Mouse (Mus musculus) kidney, embryonic 16.5 days (tissue): ENCODE measurements around the gene Mrpl55. TPM values are rescaled to one million over a fixed set of nuclear protein-coding genes. Genes with fewer than 3 reads are reported as not detected.
"Not testable (repeated sequence)": the region's sequence is repeated elsewhere in the genome, so short reads cannot be mapped to it uniquely, and the experiment has no call there.

Experiments used
- ATAC-seq: fragments of 200-750 bp; cut with Nextera tagmentation; 2 replicates; pipeline ENCODE4 v1.8.0; 2017; ENCODE audit warnings: moderate TSS enrichment; ENCODE audit not compliant: low FRiP score, low TSS enrichment
- H3K27ac ChIP-seq: fragments of 300-500 bp; sonication (generic); 2 replicates; pipeline ENCODE4 v1.5.1; 2014; ENCODE audit warnings: low read length
- H3K27me3 ChIP-seq: fragments of 300-500 bp; sonication (generic); 2 replicates; pipeline ENCODE4 v1.6.1; 2014; ENCODE audit warnings: low read length, control low read depth, mixed read lengths; ENCODE audit not compliant: insufficient read depth
- H3K36me3 ChIP-seq: fragments of 300-500 bp; sonication (generic); 2 replicates; pipeline ENCODE4 v1.6.1; 2014; ENCODE audit warnings: low read length, control low read depth, mixed read lengths; ENCODE audit not compliant: insufficient read depth
- H3K4me1 ChIP-seq: fragments of 300-500 bp; sonication (generic); 2 replicates; pipeline ENCODE4 v1.6.1; 2014; ENCODE audit warnings: low read length, control low read depth, mixed read lengths; ENCODE audit not compliant: insufficient read depth
- H3K4me2 ChIP-seq: fragments of 300-500 bp; sonication (generic); replicated peaks from 2 replicates; pipeline ENCODE4 v1.6.1; 2014; ENCODE audit warnings: low read depth, low read length
- H3K4me3 ChIP-seq: fragments of 300-500 bp; sonication (generic); 2 replicates; pipeline ENCODE4 v1.5.1; 2014; ENCODE audit warnings: mild to moderate bottlenecking, low read length
- H3K9ac ChIP-seq: fragments of 300-500 bp; sonication (generic); replicated peaks from 2 replicates; pipeline ENCODE4 v1.6.1; 2014; ENCODE audit warnings: low read length
- H3K9me3 ChIP-seq: fragments of 300-500 bp; sonication (generic); 2 replicates; pipeline ENCODE4 v1.6.1; 2016; ENCODE audit warnings: low read length, control low read depth
- WGBS: fragments of 180-500 bp; shearing (Covaris S2); extraction: QIAGEN DNeasy Blood & Tissue Kit; methylation state at CpG from one replicate; pipeline ENCODE4 v1.1.7; 2014; 5-methylcytosine and 5-hydroxymethylcytosine counted together
- polyA plus RNA-seq: library from polyadenylated mRNA; unstranded; fragments of >200 nt; fragmentation: Nextera tagmentation; extraction: Ambion mirVana; gene quantifications from 2 replicates; pipeline ENCODE4 v1.2.1, GENCODE M21; 2015

Gene Mrpl55
- polyA plus RNA-seq, 1 experiment from 2014 or later, result 104 TPM

DNA sequence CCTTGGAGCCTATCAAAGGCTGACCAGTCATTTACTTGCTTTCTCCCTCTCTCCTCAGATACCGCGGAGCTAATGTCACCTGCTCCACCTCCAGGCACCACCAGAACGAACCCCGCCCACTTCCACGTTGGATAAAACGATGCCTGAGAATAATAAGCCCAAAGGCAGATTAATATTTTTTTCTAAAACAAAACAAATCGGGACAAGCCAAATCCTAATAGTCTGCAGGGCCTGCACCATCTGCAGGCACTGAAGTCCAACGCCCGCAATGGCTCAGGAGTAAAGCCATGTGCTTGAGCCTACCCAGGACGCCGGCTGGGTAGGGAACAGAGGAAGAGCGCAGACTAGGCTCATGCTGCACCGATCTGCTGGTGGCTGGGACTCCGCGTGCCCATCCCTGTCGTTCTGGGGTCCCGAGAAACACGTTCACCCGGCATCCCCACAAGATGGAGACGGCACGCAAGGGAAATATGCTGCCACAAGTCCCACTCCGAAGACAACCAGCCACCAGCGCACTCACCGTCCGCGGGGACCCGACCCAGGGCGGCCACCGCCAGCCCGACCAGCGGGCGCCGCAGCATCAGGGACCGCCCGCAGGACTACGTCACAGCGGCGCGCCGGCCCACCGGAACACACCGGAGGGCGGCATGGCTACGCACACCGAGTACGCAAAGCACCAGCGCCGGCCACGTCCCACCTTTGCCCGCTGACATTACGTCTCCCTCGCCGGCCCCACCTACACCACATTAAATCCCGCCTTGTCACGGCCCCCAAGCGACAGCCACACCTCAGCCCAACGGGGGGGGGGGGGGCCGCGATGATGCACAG, 10.8 kb upstream of the Mrpl55 start:
- peaks cover 4% of the 10 kb centered on the region for H3K4me1 ChIP-seq
- ATAC-seq, result peak; percentile 95
- under 1% methylated on average over 40 of the region's 59 CpGs for WGBS
- H3K36me3 ChIP-seq, result no peaks in the 10 kb centered on the region
- H3K4me2 ChIP-seq, result peak overlapping the region; percentile 70
- H3K9me3 ChIP-seq, result no peaks in the 10 kb centered on the region
- peak overlapping the region; percentile 69 for H3K4me3 ChIP-seq
- peak overlapping the region; percentile 82 for H3K9ac ChIP-seq
- no peaks in the 10 kb centered on the region; the same call in 1 of the 2 replicates for H3K27me3 ChIP-seq
- H3K27ac ChIP-seq, result peak overlapping the region; percentile 92

DNA sequence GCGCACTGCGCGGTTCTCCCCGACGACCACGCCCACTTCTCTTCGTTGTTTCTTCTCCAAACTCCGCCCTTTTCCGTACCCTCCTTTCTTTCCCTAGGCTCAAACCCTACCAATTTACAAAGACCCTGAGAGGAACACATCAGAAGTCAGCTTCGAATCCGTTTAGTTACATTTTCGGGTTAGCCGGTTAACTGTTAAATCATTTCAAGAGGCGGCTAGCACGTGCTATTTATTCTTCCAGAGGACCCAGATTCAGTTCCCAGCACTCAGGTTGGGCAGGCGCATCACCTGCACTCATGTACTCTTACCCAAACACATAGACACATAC, 10.3 kb upstream of the Mrpl55 start, which contains the start of gene Guk1:
Guk1 (minus strand) TSS at position 154 of the 328 bp plus-strand sequence.
- Histone ChIP-seq H3K27me3 (no peaks in the 10 kb centered on the region; the same call in 1 of the 2 replicates), H3K4me3 (peak within 1 kb of the TSS; percentile 69), H3K9ac (peak within 1 kb of the TSS; percentile 82), H3K36me3 (no peaks in the 10 kb centered on the region), H3K9me3 (no peaks in the 10 kb centered on the region), H3K4me2 (peak within 1 kb of the TSS; percentile 70), H3K4me1 (peaks cover 4% of the 10 kb centered on the region), H3K27ac (peak within 1 kb of the TSS; percentile 92)
- 6% methylated on average over 16 of the region's 16 CpGs for WGBS
- ATAC-seq, result 0 out of 2 replicates have a peak, but pooled peaks have one; percentile 5

DNA sequence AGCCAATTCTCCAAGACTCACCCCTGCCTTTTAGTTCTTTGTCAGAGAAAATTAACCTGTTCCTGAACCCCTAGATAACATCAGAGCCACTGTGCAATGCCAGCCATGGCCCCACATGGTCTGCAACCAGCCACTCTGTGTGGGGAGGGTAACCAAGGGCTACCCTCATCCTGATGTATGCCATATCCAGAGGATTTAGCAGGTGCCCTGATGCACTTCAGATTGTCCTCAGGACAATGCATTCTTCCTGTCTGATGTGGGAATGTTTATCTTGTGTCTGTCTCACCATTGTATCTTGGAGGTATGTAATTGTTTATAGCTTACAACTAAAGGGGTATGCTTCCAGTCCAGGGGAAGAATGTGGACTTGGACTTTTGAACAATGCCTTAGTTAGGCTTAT, 6.1 kb upstream of the Mrpl55 start:
- H3K27ac ChIP-seq, result no peak overlapping the region
- H3K4me3 ChIP-seq, result no peak overlapping the region
- H3K4me1 ChIP-seq, result peaks cover 4% of the 10 kb centered on the region
- no peaks in the 10 kb centered on the region for H3K9me3 ChIP-seq
- no peak overlapping the region for H3K9ac ChIP-seq
- no peaks in the 10 kb centered on the region; the same call in 1 of the 2 replicates for H3K36me3 ChIP-seq
- H3K27me3 ChIP-seq, result no peaks in the 10 kb centered on the region; the same call in 1 of the 2 replicates
- ATAC-seq, result no peak
- H3K4me2 ChIP-seq, result no peak overlapping the region

DNA sequence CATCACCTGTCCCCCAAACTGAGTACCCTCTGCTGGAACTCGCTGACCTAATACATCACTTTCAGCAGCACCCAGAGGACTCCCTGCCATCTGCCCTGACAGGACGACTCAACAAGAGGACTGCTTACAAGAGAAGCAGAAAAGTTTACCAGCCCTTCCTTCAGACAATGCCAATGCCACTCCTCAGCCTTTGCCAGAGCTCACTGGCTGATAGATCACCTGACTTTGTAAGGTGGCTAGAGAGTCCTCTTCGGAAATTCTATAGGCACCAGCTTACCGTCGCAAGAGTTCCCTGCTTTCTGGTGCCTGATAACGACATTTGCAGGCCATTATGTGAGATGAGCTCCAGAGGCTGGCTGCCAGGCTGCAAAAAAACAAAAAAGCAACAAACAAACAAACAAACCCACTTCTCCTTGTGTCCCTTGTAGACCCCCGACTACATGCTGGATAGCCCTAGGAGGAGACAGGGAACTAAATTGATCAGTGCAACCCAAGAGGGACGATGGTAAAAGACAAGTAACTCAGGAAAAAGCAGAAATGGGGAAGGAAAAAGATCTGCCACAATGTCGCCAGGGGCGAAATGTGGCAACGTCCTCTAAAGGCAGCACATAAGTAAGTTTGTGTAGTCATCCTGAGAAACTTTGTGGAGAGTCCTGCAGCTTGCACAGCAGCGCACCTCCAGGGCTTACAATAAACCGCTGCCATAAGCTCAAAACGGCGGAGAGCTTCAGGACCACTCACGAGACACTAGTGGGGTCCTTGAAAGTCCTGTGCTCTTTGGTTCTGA, 877 bp upstream of the Mrpl55 start:
- peaks cover 13% of the 10 kb centered on the region for H3K4me1 ChIP-seq
- H3K36me3 ChIP-seq, result peaks cover 10% of the 10 kb centered on the region
- peak overlapping the region; percentile 78 for H3K27ac ChIP-seq
- 0 out of 2 replicates have a peak, but pooled peaks have one; percentile 4 for ATAC-seq
- no peaks in the 10 kb centered on the region for H3K27me3 ChIP-seq
- H3K4me3 ChIP-seq, result peak overlapping the region; percentile 91
- peak overlapping the region; percentile 89 for H3K9ac ChIP-seq
- no peaks in the 10 kb centered on the region for H3K9me3 ChIP-seq
- peak overlapping the region; percentile 88 for H3K4me2 ChIP-seq
- WGBS, result 30% methylated on average over 16 of the region's 16 CpGs

DNA sequence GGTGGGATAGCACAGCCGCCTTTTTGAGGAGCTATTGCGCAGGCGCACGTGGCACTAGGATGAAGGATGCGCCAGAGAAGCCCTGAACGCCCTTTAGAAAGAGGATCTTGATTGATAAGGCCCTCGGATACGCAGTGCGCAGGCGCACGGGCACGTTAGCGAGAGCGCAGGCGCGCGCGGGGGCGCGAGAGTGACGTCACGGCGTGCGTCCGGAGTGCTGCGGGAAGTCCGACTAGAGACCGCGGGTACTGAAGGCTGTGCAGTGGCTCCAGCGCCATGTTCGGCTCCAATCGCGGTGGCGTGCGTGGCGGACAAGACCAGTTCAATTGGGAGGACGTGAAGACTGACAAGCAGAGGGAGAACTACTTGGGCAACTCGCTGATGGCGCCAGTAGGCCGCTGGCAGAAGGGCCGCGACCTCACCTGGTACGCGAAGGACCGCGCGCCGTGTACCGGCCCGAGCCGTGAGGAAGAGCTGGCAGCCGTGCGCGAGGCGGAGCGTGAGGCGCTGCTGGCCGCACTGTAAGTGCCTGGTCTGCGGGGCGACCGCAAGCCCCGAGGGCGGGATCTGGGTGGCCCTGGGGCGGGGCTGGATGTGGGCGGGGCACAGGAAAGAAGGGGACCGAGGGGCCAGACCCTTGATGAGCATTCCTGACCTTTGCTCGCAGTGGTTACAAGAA, 6.0 kb downstream of the Mrpl55 start, which contains the start of gene 2310033P09Rik:
2310033P09Rik (plus strand) TSS at position 169 of the 679 bp plus-strand sequence.
- Histone ChIP-seq H3K27me3 (no peaks in the 10 kb centered on the region), H3K9me3 (no peaks in the 10 kb centered on the region), H3K4me3 (peak within 1 kb of the TSS; percentile 66), H3K36me3 (peaks cover 39% of the 10 kb centered on the region), H3K4me2 (peak within 1 kb of the TSS; percentile 87), H3K27ac (peak within 1 kb of the TSS; percentile 91), H3K4me1 (peaks cover 21% of the 10 kb centered on the region; the same call in 1 of the 2 replicates), H3K9ac (peak within 1 kb of the TSS; percentile 81)
- peak; percentile 87 for ATAC-seq
- under 1% methylated on average over 67 of the region's 67 CpGs for WGBS

DNA sequence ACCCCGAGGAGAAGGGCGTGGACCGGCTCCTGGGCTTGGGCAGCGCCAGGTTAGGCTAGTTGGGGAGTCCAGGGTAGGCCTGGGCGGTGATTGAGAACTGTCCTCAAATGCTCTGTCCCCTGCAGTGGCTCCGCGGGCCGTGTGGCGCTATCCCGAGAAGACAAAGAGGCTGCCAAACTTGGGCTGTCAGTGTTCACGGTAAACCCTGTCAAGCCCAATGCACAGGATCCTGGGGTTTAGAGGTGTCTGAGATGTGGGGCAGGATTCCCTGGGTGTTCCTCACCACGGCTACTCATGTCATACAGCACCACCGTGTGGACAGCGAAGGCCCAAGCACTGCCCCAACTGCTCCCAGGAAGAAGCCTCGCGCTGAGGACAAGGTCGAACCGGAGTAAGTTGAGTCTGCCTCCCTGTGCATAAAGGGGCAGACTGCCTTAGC, 6.7 kb downstream of the Mrpl55 start:
- Histone ChIP-seq H3K9ac (peak overlapping the region; percentile 81), H3K27me3 (no peaks in the 10 kb centered on the region), H3K27ac (peak overlapping the region; percentile 91), H3K9me3 (no peaks in the 10 kb centered on the region), H3K36me3 (peaks cover 40% of the 10 kb centered on the region), H3K4me1 (peaks cover 21% of the 10 kb centered on the region; the same call in 1 of the 2 replicates), H3K4me2 (peak overlapping the region; percentile 87), H3K4me3 (peak overlapping the region; percentile 66)
- 6% methylated on average over 18 of the region's 18 CpGs for WGBS
- ATAC-seq, result peak; percentile 81

DNA sequence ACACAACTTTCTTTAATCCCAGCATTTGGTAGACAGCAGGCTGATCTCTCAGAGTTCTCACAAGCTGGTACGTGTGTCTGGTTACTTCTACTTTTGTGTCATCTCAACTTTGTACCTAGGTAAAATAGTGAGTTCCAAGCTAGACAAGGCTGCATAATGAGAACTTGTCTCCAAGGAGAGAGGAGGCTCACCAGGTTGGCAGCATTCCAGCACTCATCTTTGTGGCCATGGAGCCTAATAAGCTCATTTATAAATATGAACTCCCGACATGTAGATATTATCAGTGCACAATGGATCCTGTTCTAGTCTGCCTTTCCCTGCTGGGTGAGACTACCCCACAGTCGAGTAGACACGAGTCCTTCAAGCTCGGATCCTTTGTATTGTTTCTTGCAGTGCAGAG, 7.3 kb downstream of the Mrpl55 start:
- Histone ChIP-seq H3K36me3 (peaks cover 46% of the 10 kb centered on the region), H3K4me2 (peak overlapping the region; percentile 87), H3K9ac (no peak overlapping the region), H3K4me3 (peak overlapping the region; percentile 66; the same call in 1 of the 2 replicates), H3K4me1 (peaks cover 21% of the 10 kb centered on the region; the same call in 1 of the 2 replicates), H3K27ac (no peak overlapping the region), H3K9me3 (no peaks in the 10 kb centered on the region), H3K27me3 (no peaks in the 10 kb centered on the region)
- ATAC-seq, result no peak
- 64% methylated on average over 5 of the region's 5 CpGs for WGBS

DNA sequence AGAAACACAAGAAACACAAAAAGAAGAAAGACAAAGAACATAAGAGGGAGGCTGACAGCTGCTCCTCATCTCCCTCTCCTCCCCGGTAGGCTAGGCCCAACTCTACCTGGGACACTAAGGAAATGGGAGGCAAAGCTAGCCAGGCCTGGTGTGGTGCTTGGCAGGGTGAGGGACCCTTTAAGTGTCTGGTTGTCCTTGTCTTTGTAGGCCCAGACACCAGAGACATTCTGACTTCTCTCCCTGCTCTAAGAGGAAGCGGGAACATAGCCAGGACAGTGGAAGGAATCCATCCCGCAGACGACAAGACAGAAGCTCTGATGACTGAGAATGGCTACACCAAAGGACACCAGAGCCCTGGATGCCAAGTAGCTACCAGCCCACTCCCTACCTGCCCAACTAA, 7.7 kb downstream of the Mrpl55 start:
- H3K4me1 ChIP-seq, result peaks cover 21% of the 10 kb centered on the region; the same call in 1 of the 2 replicates
- WGBS, result 78% methylated on average over 4 of the region's 4 CpGs
- H3K36me3 ChIP-seq, result peaks cover 49% of the 10 kb centered on the region
- no peak overlapping the region for H3K27ac ChIP-seq
- no peak overlapping the region for H3K9ac ChIP-seq
- H3K4me3 ChIP-seq, result no peak overlapping the region
- H3K4me2 ChIP-seq, result no peak overlapping the region
- no peaks in the 10 kb centered on the region for H3K27me3 ChIP-seq
- ATAC-seq, result no peak
- no peaks in the 10 kb centered on the region for H3K9me3 ChIP-seq

DNA sequence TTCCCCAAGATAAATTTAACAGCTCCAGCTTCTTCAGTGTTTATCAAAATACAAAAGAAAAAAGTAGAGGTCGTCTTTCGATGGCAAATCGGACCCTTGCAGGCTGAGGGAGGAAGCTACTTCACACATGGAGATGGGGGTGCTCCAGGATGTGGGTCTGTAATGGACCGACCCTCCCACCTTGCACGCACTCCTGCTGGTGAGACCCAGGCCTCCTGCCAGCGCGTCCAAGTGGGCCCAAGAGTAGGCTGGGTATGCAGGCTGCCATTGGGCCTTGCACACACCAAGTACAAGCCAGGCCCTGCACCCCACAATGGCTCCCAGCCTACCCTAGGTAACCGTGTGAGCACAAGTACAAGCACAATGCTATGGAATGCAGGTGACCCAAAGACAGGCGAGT, 9.3 kb downstream of the Mrpl55 start:
- H3K4me3 ChIP-seq, H3K9me3 ChIP-seq, ATAC-seq, H3K4me2 ChIP-seq, H3K9ac ChIP-seq, H3K27ac ChIP-seq, H3K27me3 ChIP-seq: not testable (repeated sequence)
- WGBS, result 86% methylated on average over 9 of the region's 9 CpGs
- peaks cover 42% of the 10 kb centered on the region for H3K36me3 ChIP-seq
- H3K4me1 ChIP-seq, result peaks cover 21% of the 10 kb centered on the region; the same call in 1 of the 2 replicates
